Mouse (Mus musculus) intestine, embryonic 14.5 days (tissue): Measurements from ENCODE around the gene Zfp473. TPM values are rescaled to one million over a fixed set of nuclear protein-coding genes. Genes with fewer than 3 reads are reported as not detected.

ENCODE experiments used
- ATAC-seq: fragments of 200-750 bp; cut with Nextera tagmentation; replicated peaks from 2 replicates; pipeline ENCODE4 v1.8.0; 2017; ENCODE audit warnings: low read depth, moderate number of reproducible peaks, moderate TSS enrichment, moderate library complexity; ENCODE audit not compliant: low FRiP score, low TSS enrichment
- DNase-seq: peaks from one replicate; pipeline ENCODE4 v3.0.0-alpha.2; 2018; ENCODE audit warnings: low spot score
- H3K27ac ChIP-seq: fragments of 300-500 bp; sonication (generic); 2 replicates; pipeline ENCODE4 v1.5.1; 2014; ENCODE audit warnings: low read depth, mild to moderate bottlenecking, control low read depth
- H3K27me3 ChIP-seq: fragments of 300-500 bp; sonication (generic); replicated peaks from 2 replicates; pipeline ENCODE4 v1.6.1; 2014; ENCODE audit warnings: low read length, control low read depth; ENCODE audit not compliant: control insufficient read depth, insufficient read depth
- H3K36me3 ChIP-seq: fragments of 300-500 bp; sonication (generic); 2 replicates; pipeline ENCODE4 v1.6.1; 2014; ENCODE audit warnings: low read length, control low read depth; ENCODE audit not compliant: control insufficient read depth, insufficient read depth
- H3K4me1 ChIP-seq: fragments of 300-500 bp; sonication (generic); replicated peaks from 2 replicates; pipeline ENCODE4 v1.6.1; 2014; ENCODE audit warnings: low read length, control low read depth, mixed read lengths; ENCODE audit not compliant: control insufficient read depth, insufficient read depth
- H3K4me2 ChIP-seq: fragments of 300-500 bp; sonication (generic); 2 replicates; pipeline ENCODE4 v1.6.1; 2014; ENCODE audit warnings: low read length
- H3K4me3 ChIP-seq: fragments of 300-500 bp; sonication (generic); 2 replicates; pipeline ENCODE4 v1.5.1; 2014; ENCODE audit warnings: low read depth, low read length, control low read depth, mixed read lengths
- H3K9ac ChIP-seq: fragments of 300-500 bp; sonication (generic); 2 replicates; pipeline ENCODE4 v1.6.1; 2014; ENCODE audit warnings: mild to moderate bottlenecking, low read length
- H3K9me3 ChIP-seq: fragments of 300-500 bp; sonication (generic); 2 replicates; pipeline ENCODE4 v1.6.1; 2016; ENCODE audit warnings: low read length, control low read depth; ENCODE audit not compliant: control insufficient read depth
- WGBS: fragments of 180-500 bp; shearing (Covaris S2); extraction: QIAGEN DNeasy Blood & Tissue Kit; methylation state at CpG from one replicate; pipeline ENCODE4 v1.1.7; 2014; 5-methylcytosine and 5-hydroxymethylcytosine counted together
- polyA plus RNA-seq: library from polyadenylated mRNA; unstranded; fragments of >200 nt; fragmentation: Nextera tagmentation; extraction: Ambion mirVana; gene quantifications from 2 replicates; pipeline ENCODE4 v1.2.1, GENCODE M21; 2014

The Zfp473 gene
- polyA plus RNA-seq, 1 experiment from 2014 or later, result 4.2 TPM

DNA sequence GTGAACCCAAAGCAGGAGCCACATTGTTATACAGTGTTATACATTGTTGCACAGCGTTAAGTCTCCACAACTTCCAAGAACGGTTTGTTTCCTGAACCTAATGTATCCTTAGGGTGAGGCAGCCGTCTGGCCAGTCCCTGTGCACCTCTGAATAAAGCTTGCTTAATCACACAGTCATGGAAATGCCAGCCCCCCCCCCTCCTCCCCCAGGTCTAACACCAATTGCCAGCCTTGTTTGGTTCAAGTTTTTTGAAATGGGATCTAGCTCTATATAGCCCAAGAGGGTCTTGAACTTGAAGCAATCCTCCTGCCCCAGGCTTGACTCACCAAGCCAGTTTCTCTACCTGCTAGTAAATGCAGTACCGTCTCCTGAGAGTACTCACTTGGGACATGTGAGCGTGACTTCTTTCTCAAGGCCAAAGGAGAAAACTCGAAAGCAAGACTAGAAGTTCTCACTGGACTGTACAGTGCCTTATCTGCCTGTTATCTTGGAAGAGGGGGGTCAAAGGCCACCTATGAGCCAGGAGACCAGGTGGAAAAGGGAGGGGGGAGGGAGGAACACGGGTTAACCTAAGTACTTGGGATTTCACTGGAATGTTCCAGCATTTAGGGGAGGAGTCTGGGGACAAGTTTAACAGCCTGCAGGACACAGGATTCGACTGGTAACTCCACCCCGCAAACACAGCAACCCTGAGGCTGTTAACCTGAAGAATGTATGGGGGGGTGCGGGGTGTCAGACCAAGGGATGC is 57.2 kb downstream of the Zfp473 start:
- WGBS, result 57% methylated on average over 10 of the region's 10 CpGs
- Histone ChIP-seq H3K27me3 (no peaks in the 10 kb centered on the region), H3K36me3 (no peaks in the 10 kb centered on the region), H3K27ac (no peak overlapping the region), H3K9ac (no peak overlapping the region), H3K4me2 (no peak overlapping the region), H3K9me3 (no peaks in the 10 kb centered on the region), H3K4me3 (no peak overlapping the region), H3K4me1 (0 out of 2 replicates have a peak, but pooled peaks cover 3% of the 10 kb centered on the region)
- DNase-seq, result no peak
- peak; percentile 24; the same call in 1 of the 2 replicates for ATAC-seq

GRCm38 (mm10) chr7:44689331-44689730 is 61.5 kb downstream of the Zfp473 start:
- H3K9ac ChIP-seq, result no peak overlapping the region
- no peak overlapping the region for H3K27ac ChIP-seq
- 0 out of 2 replicates have a peak, but pooled peaks cover 2% of the 10 kb centered on the region for H3K4me1 ChIP-seq
- H3K4me2 ChIP-seq, result no peak overlapping the region
- ATAC-seq (no peak), DNase-seq (no peak)
- no peak overlapping the region for H3K4me3 ChIP-seq
- H3K9me3 ChIP-seq, result no peaks in the 10 kb centered on the region
- no peaks in the 10 kb centered on the region for H3K36me3 ChIP-seq
- WGBS, result 90% methylated on average over 7 of the region's 7 CpGs
- H3K27me3 ChIP-seq, result no peaks in the 10 kb centered on the region

DNA sequence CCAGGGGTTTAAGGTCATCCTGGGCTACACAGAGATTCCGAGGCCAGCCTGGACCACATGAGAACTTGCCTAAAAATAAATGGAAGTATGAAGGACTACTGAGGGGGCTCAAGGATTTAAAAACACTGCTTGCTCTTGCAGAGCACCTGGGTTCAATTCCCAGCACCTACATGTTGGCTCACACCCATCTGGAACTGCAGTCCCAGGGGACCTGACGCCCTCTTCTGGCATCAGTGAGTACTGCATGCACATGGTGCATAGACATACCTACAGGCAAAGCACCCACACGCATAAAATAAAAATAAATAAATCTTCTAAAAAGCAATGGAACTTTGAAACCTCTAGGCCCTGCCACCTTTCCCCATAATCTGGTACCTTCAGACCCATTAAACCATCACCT is 62.0 kb downstream of the Zfp473 start:
- H3K27me3 ChIP-seq, result no peaks in the 10 kb centered on the region
- no peak overlapping the region for H3K9ac ChIP-seq
- WGBS, result 62% methylated on average over 3 of the region's 3 CpGs
- no peaks in the 10 kb centered on the region for H3K9me3 ChIP-seq
- H3K27ac ChIP-seq, result no peak overlapping the region
- H3K36me3 ChIP-seq, result no peaks in the 10 kb centered on the region
- DNase-seq (no peak), ATAC-seq (no peak)
- H3K4me3 ChIP-seq, result no peak overlapping the region
- H3K4me1 ChIP-seq, result 0 out of 2 replicates have a peak, but pooled peaks cover 2% of the 10 kb centered on the region
- H3K4me2 ChIP-seq, result no peak overlapping the region

- Histone ChIP-seq H3K4me2 (no peak overlapping the region), H3K36me3 (no peaks in the 10 kb centered on the region), H3K4me1 (0 out of 2 replicates have a peak, but pooled peaks cover 2% of the 10 kb centered on the region), H3K9ac (no peak overlapping the region), H3K4me3 (no peak overlapping the region), H3K27ac (no peak overlapping the region), H3K27me3 (no peaks in the 10 kb centered on the region), H3K9me3 (no peaks in the 10 kb centered on the region)
- ATAC-seq, result no peak; the same call in 1 of the 2 replicates
- DNase-seq, result no peak
- 47% methylated on average over 17 of the region's 17 CpGs for whole genome bisulfite sequencing
These were observed 65.1 kb downstream of the Zfp473 start for GRCm38 (mm10) chr7:44685531-44686402.

DNA sequence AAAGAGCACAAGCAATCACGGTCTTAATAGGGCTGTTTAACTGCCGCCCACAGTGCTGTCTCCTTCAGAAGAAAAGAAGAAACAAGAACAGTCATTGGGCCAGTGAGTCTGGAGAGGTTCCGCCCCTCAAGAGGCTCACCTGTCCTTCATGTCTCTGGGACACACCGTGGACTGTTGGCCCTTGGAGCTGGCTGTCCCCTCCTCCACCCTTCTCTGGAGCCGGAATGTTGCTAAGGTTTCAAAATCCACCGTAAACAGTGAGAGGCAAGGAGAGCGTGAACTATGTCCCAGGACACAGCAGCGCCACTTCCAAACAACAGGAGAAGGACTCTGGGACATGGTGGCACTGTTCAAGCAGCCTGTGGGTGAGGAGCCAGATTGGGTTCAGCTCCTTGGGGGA is 67.2 kb downstream of the Zfp473 start:
- ATAC-seq, result no peak
- H3K9ac ChIP-seq, result no peak overlapping the region
- no peaks in the 10 kb centered on the region for H3K36me3 ChIP-seq
- H3K9me3 ChIP-seq, result no peaks in the 10 kb centered on the region
- 0 out of 2 replicates have a peak, but pooled peaks cover 2% of the 10 kb centered on the region for H3K4me1 ChIP-seq
- H3K4me2 ChIP-seq, result no peak overlapping the region
- H3K27me3 ChIP-seq, result no peaks in the 10 kb centered on the region
- no peak for DNase-seq
- no peak overlapping the region for H3K27ac ChIP-seq
- no peak overlapping the region for H3K4me3 ChIP-seq
- 59% methylated on average over 8 of the region's 8 CpGs for WGBS

Other genes with a start within 250 kb of the Zfp473 start
- 0.28 and 0.32 TPM in 2 replicates for gene Mybpc2, start 226.4 kb downstream of the Zfp473 start, polyA plus RNA-seq
- 0.12 and 0.20 TPM in 2 replicates for gene Spib, start 219.0 kb downstream of the Zfp473 start, polyA plus RNA-seq
- 74.7 and 75.2 TPM in 2 replicates for gene Pold1, start 202.2 kb downstream of the Zfp473 start, polyA plus RNA-seq
- gene Nr1h2, start 197.1 kb downstream of the Zfp473 start, polyA plus RNA-seq, result 69.4 and 70.6 TPM in 2 replicates
- gene Napsa, start 178.7 kb downstream of the Zfp473 start, polyA plus RNA-seq, result 1.6 and 1.7 TPM in 2 replicates
- 0.19 and 0.26 TPM in 2 replicates for gene Kcnc3, start 160.4 kb downstream of the Zfp473 start, polyA plus RNA-seq
- gene Myh14, start 80.2 kb downstream of the Zfp473 start, polyA plus RNA-seq, result 26.7 and 33.4 TPM in 2 replicates
- gene Izumo2, start 42.3 kb downstream of the Zfp473 start, polyA plus RNA-seq, result not detected in 2 replicates
- 38.0 and 40.3 TPM in 2 replicates for gene Vrk3, start 2.6 kb downstream of the Zfp473 start, polyA plus RNA-seq
- gene Nup62, start 65.0 kb upstream of the Zfp473 start, polyA plus RNA-seq, result 65.8 and 68.8 TPM in 2 replicates
- gene Il4i1, start 65.3 kb upstream of the Zfp473 start, polyA plus RNA-seq, result 2.0 TPM in 2 replicates
- gene Atf5, start 65.6 kb upstream of the Zfp473 start, polyA plus RNA-seq, result 2.4 and 3.0 TPM in 2 replicates
- 63.7 and 68.0 TPM in 2 replicates for gene Akt1s1, start 97.9 kb upstream of the Zfp473 start, polyA plus RNA-seq
- 72.4 and 74.8 TPM in 2 replicates for gene Tbc1d17, start 98.0 kb upstream of the Zfp473 start, polyA plus RNA-seq
- 26.4 and 29.7 TPM in 2 replicates for gene Pnkp, start 106.1 kb upstream of the Zfp473 start, polyA plus RNA-seq
- gene Ptov1, start 118.7 kb upstream of the Zfp473 start, polyA plus RNA-seq, result 318 and 338 TPM in 2 replicates
- 66.2 and 75.8 TPM in 2 replicates for gene Med25, start 141.7 kb upstream of the Zfp473 start, polyA plus RNA-seq
- 17.8 and 19.7 TPM in 2 replicates for gene Fuz, start 145.0 kb upstream of the Zfp473 start, polyA plus RNA-seq
- gene Ap2a1, start 178.4 kb upstream of the Zfp473 start, polyA plus RNA-seq, result 62.9 and 68.3 TPM in 2 replicates
- not detected in 2 replicates for gene Tsks, start 192.2 kb upstream of the Zfp473 start, polyA plus RNA-seq
- gene Cpt1c, start 223.8 kb upstream of the Zfp473 start, polyA plus RNA-seq, result 21.9 and 24.7 TPM in 2 replicates
- gene Prmt1, start 235.5 kb upstream of the Zfp473 start, polyA plus RNA-seq, result 208 and 211 TPM in 2 replicates
- gene Irf3, start 246.6 kb upstream of the Zfp473 start, polyA plus RNA-seq, result 84.3 and 91.7 TPM in 2 replicates
- 54.3 and 55.2 TPM in 2 replicates for gene Bcl2l12, start 247.7 kb upstream of the Zfp473 start, polyA plus RNA-seq